Mouse (Mus musculus): ENCODE measurements around the gene Serinc2. TPM values are rescaled to one million over a fixed set of nuclear protein-coding genes. Genes with fewer than 3 reads are reported as not detected.

The Serinc2 gene
- polyA plus RNA-seq, 1 experiment, result 16.5 TPM

DNA sequence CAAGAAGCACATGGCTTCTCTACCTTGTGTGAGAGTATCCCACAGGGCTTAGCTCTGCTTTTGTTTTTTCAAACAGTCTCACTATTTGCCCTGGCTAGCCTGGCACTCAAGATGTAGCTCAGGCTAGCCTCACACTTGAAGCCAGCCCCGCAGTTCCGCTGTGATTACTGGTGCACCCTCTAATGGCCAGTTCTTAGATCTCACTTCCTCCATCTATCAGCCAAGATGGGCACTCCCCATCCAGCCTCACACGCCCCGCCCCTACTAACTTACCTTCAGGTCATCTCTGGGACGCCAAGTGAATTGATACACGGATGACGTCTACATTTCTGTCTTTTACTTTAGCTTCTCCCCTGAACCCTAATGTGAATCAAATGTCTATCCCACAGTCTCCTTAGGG lies 40.6 kb upstream of the Serinc2 start:
- TF ChIP-seq CTCF (IDR thresholded peaks at IDR 0.05; ENCODE audit: borderline replicate concordance, control insufficient read depth, extremely low read depth, insufficient read depth, low read length, poor library complexity) (no peak), POLR2A (IDR thresholded peaks at IDR 0.05; ENCODE audit: control insufficient read depth, extremely low read depth, insufficient read depth, low read length, poor library complexity) (no peak)
- Histone ChIP-seq H3K36me3 (ENCODE audit: control insufficient read depth, insufficient read depth, low read length) (peaks cover 14% of the 10 kb centered on the region), H3K27ac (ENCODE audit: control insufficient read depth, insufficient read depth, low read length) (no peak overlapping the region), H3K4me3 (ENCODE audit: control insufficient read depth, insufficient read depth, low read length) (no peak overlapping the region), H3K27me3 (ENCODE audit: control insufficient read depth, insufficient read depth, low read length) (no peaks in the 10 kb centered on the region), H3K4me1 (replicated peaks; ENCODE audit: control insufficient read depth, insufficient read depth, low read length) (no peaks in the 10 kb centered on the region; the same call in 1 of the 2 replicates)
- WGBS, result 93% methylated on average over 7 of the region's 7 CpGs
- no peak for DNase-seq

DNA sequence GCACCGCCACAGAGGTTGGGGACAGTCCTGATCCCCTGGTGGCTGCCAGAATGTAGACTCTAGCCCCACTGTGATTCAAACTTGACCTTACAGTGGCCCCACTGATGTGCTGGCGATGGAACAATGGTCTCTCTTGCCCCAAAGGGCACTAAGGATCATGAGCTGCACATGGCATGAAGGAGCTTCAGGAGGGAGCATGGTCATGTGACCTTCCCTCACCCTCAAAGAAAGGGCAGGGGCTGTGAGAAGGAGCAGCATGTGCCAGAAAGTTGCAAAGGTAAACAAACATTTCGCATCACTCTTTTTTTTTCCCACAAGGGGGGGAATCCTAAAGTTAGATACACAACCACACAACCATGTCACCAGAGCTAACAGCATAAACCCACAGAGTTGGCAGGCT lies 39.1 kb upstream of the Serinc2 start:
- no peaks in the 10 kb centered on the region; the same call in 1 of the 2 replicates for H3K4me1 ChIP-seq (replicated peaks; ENCODE audit: control insufficient read depth, insufficient read depth, low read length)
- no peak overlapping the region for H3K4me3 ChIP-seq (ENCODE audit: control insufficient read depth, insufficient read depth, low read length)
- no peak for DNase-seq
- H3K27ac ChIP-seq (ENCODE audit: control insufficient read depth, insufficient read depth, low read length), result no peak overlapping the region
- 95% methylated on average over 3 of the region's 3 CpGs for WGBS
- H3K36me3 ChIP-seq (ENCODE audit: control insufficient read depth, insufficient read depth, low read length), result peaks cover 8% of the 10 kb centered on the region; the same call in 1 of the 2 replicates
- no peak for TF ChIP-seq CTCF (IDR thresholded peaks at IDR 0.05; ENCODE audit: borderline replicate concordance, control insufficient read depth, extremely low read depth, insufficient read depth, low read length, poor library complexity)
- TF ChIP-seq POLR2A (IDR thresholded peaks at IDR 0.05; ENCODE audit: control insufficient read depth, extremely low read depth, insufficient read depth, low read length, poor library complexity), result no peak
- H3K27me3 ChIP-seq (ENCODE audit: control insufficient read depth, insufficient read depth, low read length), result no peaks in the 10 kb centered on the region

DNA sequence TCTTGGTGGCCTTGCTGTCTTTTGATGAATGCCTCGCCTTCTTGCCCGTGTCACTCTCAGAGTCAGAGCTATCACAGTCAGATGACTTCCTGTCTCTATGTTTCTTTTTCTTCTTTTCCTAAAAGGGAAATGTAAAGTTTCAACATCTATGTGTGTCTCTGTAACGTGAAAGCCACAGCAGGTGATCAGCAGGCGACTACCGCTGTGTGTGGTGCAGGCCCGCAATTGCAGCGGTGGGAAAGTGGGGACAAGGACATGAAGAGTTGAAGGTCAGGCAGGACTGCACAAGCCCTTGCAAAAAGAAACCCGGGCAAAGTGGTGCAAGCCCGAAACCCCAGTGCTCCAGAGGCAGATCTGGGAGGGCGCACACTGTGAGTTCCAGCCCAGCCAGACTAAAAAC lies 37.7 kb upstream of the Serinc2 start:
- Histone ChIP-seq H3K4me3 (ENCODE audit: control insufficient read depth, insufficient read depth, low read length) (no peak overlapping the region), H3K4me1 (replicated peaks; ENCODE audit: control insufficient read depth, insufficient read depth, low read length) (no peaks in the 10 kb centered on the region; the same call in 1 of the 2 replicates), H3K36me3 (ENCODE audit: control insufficient read depth, insufficient read depth, low read length) (0 out of 2 replicates have a peak, but pooled peaks cover 2% of the 10 kb centered on the region), H3K27ac (ENCODE audit: control insufficient read depth, insufficient read depth, low read length) (no peak overlapping the region), H3K27me3 (ENCODE audit: control insufficient read depth, insufficient read depth, low read length) (no peaks in the 10 kb centered on the region)
- 50% methylated on average over 10 of the region's 10 CpGs for WGBS
- DNase-seq, result no peak
- no peak for TF ChIP-seq POLR2A (IDR thresholded peaks at IDR 0.05; ENCODE audit: control insufficient read depth, extremely low read depth, insufficient read depth, low read length, poor library complexity)
- no peak for TF ChIP-seq CTCF (IDR thresholded peaks at IDR 0.05; ENCODE audit: borderline replicate concordance, control insufficient read depth, extremely low read depth, insufficient read depth, low read length, poor library complexity)

DNA sequence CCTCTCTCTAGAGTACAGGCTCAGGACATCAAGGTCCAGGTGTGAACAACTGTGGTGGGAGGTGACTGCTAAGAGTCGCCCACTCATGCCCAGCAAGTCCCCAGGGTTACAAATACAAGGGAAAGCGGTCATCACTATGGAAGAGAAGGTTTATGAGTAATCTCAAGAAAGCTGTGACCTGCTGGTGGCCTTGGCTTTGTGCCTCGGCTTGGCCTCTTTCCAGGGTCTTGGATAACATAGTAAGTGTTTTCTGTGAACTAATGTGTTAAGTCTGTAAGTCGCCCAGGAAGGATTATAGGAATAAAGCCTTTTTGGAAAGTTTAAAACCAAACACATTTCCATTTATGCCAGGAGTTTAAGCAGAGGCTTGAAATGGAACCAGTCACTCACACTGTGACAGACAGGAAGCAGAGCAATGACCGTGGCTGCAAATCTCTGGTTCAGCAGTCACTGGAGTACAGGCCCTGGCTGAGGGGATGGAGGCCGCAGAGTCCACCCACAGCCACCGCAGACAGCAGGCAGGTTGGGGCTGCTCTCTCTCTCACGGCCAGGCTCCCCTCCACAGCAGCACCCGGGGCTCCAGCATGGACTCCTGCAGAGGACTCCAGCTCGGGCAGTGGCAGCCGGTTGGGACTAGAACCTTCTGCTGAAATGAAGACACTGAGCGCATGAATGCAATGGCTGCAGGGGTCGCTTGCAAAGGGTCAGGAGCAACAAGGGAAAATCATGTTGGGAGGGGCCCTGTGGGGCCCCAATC lies 36.9 kb upstream of the Serinc2 start:
- H3K27me3 ChIP-seq (ENCODE audit: control insufficient read depth, insufficient read depth, low read length), result no peaks in the 10 kb centered on the region
- H3K4me3 ChIP-seq (ENCODE audit: control insufficient read depth, insufficient read depth, low read length), result no peak overlapping the region
- DNase-seq, result no peak
- H3K27ac ChIP-seq (ENCODE audit: control insufficient read depth, insufficient read depth, low read length), result no peak overlapping the region
- H3K4me1 ChIP-seq (replicated peaks; ENCODE audit: control insufficient read depth, insufficient read depth, low read length), result no peaks in the 10 kb centered on the region; the same call in 1 of the 2 replicates
- TF ChIP-seq POLR2A (IDR thresholded peaks at IDR 0.05; ENCODE audit: control insufficient read depth, extremely low read depth, insufficient read depth, low read length, poor library complexity) (no peak), CTCF (IDR thresholded peaks at IDR 0.05; ENCODE audit: borderline replicate concordance, control insufficient read depth, extremely low read depth, insufficient read depth, low read length, poor library complexity) (no peak)
- 93% methylated on average over 13 of the region's 13 CpGs for WGBS
- H3K36me3 ChIP-seq (ENCODE audit: control insufficient read depth, insufficient read depth, low read length), result no peaks in the 10 kb centered on the region

DNA sequence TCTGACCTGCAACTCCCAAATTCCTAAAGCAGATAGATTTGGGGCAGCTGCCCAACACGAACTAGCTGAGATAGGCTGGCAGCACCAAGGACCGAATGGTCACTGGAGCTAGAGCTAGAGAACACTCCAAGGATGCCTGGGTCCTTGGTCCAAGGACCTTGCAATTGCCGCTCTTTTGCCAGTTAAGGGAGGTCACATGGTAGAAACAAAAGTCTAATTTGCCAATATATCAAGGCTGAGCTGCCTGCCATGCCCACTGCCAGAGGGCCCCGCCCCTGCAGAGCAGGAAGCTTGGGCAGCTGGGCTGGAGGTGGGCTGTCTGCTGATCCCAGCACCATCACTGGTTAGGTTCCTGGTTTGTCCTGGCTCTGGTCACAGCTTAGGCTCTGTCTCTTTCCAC lies 34.5 kb upstream of the Serinc2 start:
- Histone ChIP-seq H3K36me3 (ENCODE audit: control insufficient read depth, insufficient read depth, low read length) (no peaks in the 10 kb centered on the region), H3K4me3 (ENCODE audit: control insufficient read depth, insufficient read depth, low read length) (no peak overlapping the region), H3K27me3 (ENCODE audit: control insufficient read depth, insufficient read depth, low read length) (peaks cover 5% of the 10 kb centered on the region; the same call in 1 of the 2 replicates), H3K27ac (ENCODE audit: control insufficient read depth, insufficient read depth, low read length) (no peak overlapping the region), H3K4me1 (replicated peaks; ENCODE audit: control insufficient read depth, insufficient read depth, low read length) (peaks cover 3% of the 10 kb centered on the region; the same call in 1 of the 2 replicates)
- DNase-seq, result no peak
- no peak for TF ChIP-seq POLR2A (IDR thresholded peaks at IDR 0.05; ENCODE audit: control insufficient read depth, extremely low read depth, insufficient read depth, low read length, poor library complexity)
- TF ChIP-seq CTCF (IDR thresholded peaks at IDR 0.05; ENCODE audit: borderline replicate concordance, control insufficient read depth, extremely low read depth, insufficient read depth, low read length, poor library complexity), result no peak
- over 99% methylated on average over 4 of the region's 4 CpGs for WGBS

DNA sequence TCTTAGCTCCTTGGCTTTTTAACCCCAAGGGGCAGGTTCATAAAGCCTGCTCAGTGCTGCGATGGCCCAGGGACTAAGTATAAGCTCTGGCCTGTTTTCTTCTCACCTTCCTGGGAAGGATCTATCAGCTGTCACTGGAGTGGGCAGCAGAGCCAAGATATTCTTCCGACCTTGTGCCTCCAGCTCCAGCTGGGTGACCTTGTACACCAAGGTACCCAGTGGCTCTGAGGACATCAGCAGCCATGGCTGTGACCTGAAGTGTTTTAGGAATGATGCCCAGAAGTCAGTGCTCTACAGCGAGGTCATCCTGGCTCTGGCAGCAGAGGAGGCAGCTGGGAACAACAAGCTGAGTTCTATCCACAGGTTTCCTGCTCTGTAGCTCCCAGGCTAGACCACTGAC lies 33.5 kb upstream of the Serinc2 start:
- no peak overlapping the region for H3K4me3 ChIP-seq (ENCODE audit: control insufficient read depth, insufficient read depth, low read length)
- peaks cover 13% of the 10 kb centered on the region for H3K4me1 ChIP-seq (replicated peaks; ENCODE audit: control insufficient read depth, insufficient read depth, low read length)
- DNase-seq, result no peak
- TF ChIP-seq CTCF (IDR thresholded peaks at IDR 0.05; ENCODE audit: borderline replicate concordance, control insufficient read depth, extremely low read depth, insufficient read depth, low read length, poor library complexity) (no peak), POLR2A (IDR thresholded peaks at IDR 0.05; ENCODE audit: control insufficient read depth, extremely low read depth, insufficient read depth, low read length, poor library complexity) (no peak)
- WGBS, result 89% methylated on average over 3 of the region's 3 CpGs
- no peaks in the 10 kb centered on the region for H3K36me3 ChIP-seq (ENCODE audit: control insufficient read depth, insufficient read depth, low read length)
- H3K27me3 ChIP-seq (ENCODE audit: control insufficient read depth, insufficient read depth, low read length), result peaks cover 14% of the 10 kb centered on the region
- no peak overlapping the region for H3K27ac ChIP-seq (ENCODE audit: control insufficient read depth, insufficient read depth, low read length)

Measured in thymus, adult 2 months (tissue).